Mouse (Mus musculus) hindbrain, embryonic 16.5 days (tissue): ENCODE data around the gene 1700011L22Rik. TPM values are rescaled to one million over a fixed set of nuclear protein-coding genes. Genes with fewer than 3 reads are reported as not detected.

Experiments used
- ATAC-seq: fragments of 200-750 bp; cut with Nextera tagmentation; 2 replicates; pipeline ENCODE4 v1.8.0; 2017; ENCODE audit warnings: moderate TSS enrichment, moderate library complexity
- H3K27ac ChIP-seq: fragments of 300-500 bp; sonication (generic); 2 replicates; pipeline ENCODE4 v1.5.1; 2014; ENCODE audit warnings: low read depth, mild to moderate bottlenecking, control low read depth, low read length, moderate library complexity
- H3K27me3 ChIP-seq: fragments of 300-500 bp; sonication (generic); replicated peaks from 2 replicates; pipeline ENCODE4 v1.6.1; 2014; ENCODE audit warnings: low read length; ENCODE audit not compliant: control insufficient read depth, insufficient read depth
- H3K36me3 ChIP-seq: fragments of 300-500 bp; sonication (generic); 2 replicates; pipeline ENCODE4 v1.6.1; 2014; ENCODE audit warnings: mild to moderate bottlenecking, low read length, moderate library complexity, mixed read lengths; ENCODE audit not compliant: control insufficient read depth, insufficient read depth
- H3K4me1 ChIP-seq: fragments of 300-500 bp; sonication (generic); 2 replicates; pipeline ENCODE4 v1.6.1; 2014; ENCODE audit warnings: low read depth, low read length; ENCODE audit not compliant: control insufficient read depth, insufficient read depth
- H3K4me2 ChIP-seq: fragments of 300-500 bp; sonication (generic); 2 replicates; pipeline ENCODE4 v1.6.1; 2014; ENCODE audit warnings: mild to moderate bottlenecking, low read length, control low read depth, moderate library complexity
- H3K4me3 ChIP-seq: fragments of 300-500 bp; sonication (generic); 2 replicates; pipeline ENCODE4 v1.5.1; 2014; ENCODE audit warnings: mild to moderate bottlenecking, low read length, control low read depth, moderate library complexity
- H3K9ac ChIP-seq: fragments of 300-500 bp; sonication (generic); 2 replicates; pipeline ENCODE4 v1.6.1; 2014; ENCODE audit warnings: low read depth, mild to moderate bottlenecking, control low read depth, low read length, moderate library complexity
- H3K9me3 ChIP-seq: fragments of 300-500 bp; sonication (generic); 2 replicates; pipeline ENCODE4 v1.6.1; 2014; ENCODE audit warnings: mild to moderate bottlenecking, low read length, moderate library complexity; ENCODE audit not compliant: control insufficient read depth
- WGBS: fragments of 180-500 bp; shearing (Covaris S2); extraction: QIAGEN DNeasy Blood & Tissue Kit; methylation state at CpG from one replicate; pipeline ENCODE4 v1.1.7; 2014; 5-methylcytosine and 5-hydroxymethylcytosine counted together
- polyA plus RNA-seq: library from polyadenylated mRNA; unstranded; fragments of >200 nt; fragmentation: Nextera tagmentation; extraction: Ambion mirVana; gene quantifications from 2 replicates; pipeline ENCODE4 v1.2.1, GENCODE M21; 2015

1700011L22Rik gene
- polyA plus RNA-seq, 1 experiment from 2014 or later = not detected

DNA sequence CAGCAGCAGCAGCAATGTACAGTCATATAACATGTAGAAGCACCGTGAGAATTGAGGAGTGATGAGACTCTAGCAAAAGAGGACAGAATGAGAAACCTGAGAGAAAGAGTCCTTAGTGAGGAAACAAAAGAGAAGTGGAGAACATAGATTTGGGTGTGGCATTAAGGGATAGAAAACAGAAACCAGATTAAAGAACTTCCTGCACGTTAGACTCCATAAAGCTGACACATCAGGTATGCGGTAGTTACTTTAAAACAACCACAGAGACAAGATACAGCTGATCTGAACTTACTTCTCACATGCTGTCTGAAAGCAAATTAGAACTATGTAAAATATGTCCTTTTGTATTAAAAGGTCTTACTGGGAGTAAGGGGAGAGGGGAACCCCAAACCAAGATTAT, 38.1 kb upstream of the 1700011L22Rik start:
- no peaks in the 10 kb centered on the region for H3K4me1 ChIP-seq
- H3K27me3 ChIP-seq = no peaks in the 10 kb centered on the region
- 90% methylated on average over 3 of the region's 3 CpGs for WGBS
- no peaks in the 10 kb centered on the region for H3K9me3 ChIP-seq
- peaks cover 3% of the 10 kb centered on the region; the same call in 1 of the 2 replicates for H3K36me3 ChIP-seq
- H3K9ac ChIP-seq = no peak overlapping the region
- H3K4me3 ChIP-seq = no peak overlapping the region
- no peak overlapping the region for H3K4me2 ChIP-seq
- ATAC-seq = no peak
- no peak overlapping the region for H3K27ac ChIP-seq

DNA sequence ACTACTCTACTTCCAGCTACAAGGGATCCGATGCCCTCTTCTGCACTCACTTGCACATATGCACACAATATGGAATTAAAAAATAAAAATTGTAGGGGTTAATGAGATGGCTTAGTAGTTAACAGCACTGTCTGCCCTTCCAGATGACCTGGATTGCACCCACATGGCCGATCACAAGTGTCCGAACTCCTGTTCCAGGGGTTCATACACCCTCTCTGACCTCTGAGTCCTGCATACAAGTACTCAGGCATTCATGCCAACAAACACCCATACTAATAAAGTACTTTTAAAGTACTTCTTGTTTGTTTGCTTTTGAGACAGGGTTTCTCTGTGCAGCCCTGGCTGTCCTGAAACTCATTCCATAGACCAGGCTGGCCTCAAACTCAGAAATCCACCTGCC, 36.3 kb upstream of the 1700011L22Rik start:
- Histone ChIP-seq H3K9me3 (no peaks in the 10 kb centered on the region), H3K4me3 (no peak overlapping the region), H3K27me3 (no peaks in the 10 kb centered on the region), H3K4me1 (no peaks in the 10 kb centered on the region), H3K36me3 (peaks cover 11% of the 10 kb centered on the region; the same call in 1 of the 2 replicates), H3K4me2 (no peak overlapping the region), H3K9ac (no peak overlapping the region), H3K27ac (no peak overlapping the region)
- 90% methylated on average over 3 of the region's 3 CpGs for WGBS
- no peak for ATAC-seq

DNA sequence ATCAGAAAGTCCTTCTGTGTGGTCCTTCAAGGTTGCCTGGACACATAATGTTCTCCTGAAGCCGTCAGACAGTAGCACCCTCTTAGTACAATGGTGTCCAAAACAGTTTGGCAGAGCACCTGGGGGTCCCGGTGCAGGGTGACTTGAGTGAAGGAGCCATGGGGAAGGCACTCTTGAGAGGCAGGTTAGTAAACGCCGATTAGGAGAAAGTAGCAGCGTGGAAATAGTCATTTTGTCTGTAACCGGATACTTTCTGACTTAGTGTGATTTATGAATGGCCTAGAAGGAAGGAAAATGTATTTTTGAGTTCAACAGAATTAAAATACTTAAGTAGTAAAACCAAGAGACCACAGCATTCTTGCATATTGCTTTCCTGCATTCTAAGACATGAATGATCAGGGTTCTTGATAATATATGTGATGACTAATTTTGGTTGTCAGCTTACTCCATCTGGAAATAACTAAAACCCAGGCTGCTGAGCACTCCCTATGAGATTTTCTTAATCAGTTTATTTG, 33.1 kb upstream of the 1700011L22Rik start:
- no peak overlapping the region for H3K4me2 ChIP-seq
- H3K36me3 ChIP-seq = peaks cover 13% of the 10 kb centered on the region; the same call in 1 of the 2 replicates
- H3K27me3 ChIP-seq = no peaks in the 10 kb centered on the region
- no peak for ATAC-seq
- H3K4me3 ChIP-seq = no peak overlapping the region
- 94% methylated on average over 6 of the region's 6 CpGs for WGBS
- H3K27ac ChIP-seq = no peak overlapping the region
- H3K9me3 ChIP-seq = no peaks in the 10 kb centered on the region
- H3K9ac ChIP-seq = no peak overlapping the region
- no peaks in the 10 kb centered on the region for H3K4me1 ChIP-seq

DNA sequence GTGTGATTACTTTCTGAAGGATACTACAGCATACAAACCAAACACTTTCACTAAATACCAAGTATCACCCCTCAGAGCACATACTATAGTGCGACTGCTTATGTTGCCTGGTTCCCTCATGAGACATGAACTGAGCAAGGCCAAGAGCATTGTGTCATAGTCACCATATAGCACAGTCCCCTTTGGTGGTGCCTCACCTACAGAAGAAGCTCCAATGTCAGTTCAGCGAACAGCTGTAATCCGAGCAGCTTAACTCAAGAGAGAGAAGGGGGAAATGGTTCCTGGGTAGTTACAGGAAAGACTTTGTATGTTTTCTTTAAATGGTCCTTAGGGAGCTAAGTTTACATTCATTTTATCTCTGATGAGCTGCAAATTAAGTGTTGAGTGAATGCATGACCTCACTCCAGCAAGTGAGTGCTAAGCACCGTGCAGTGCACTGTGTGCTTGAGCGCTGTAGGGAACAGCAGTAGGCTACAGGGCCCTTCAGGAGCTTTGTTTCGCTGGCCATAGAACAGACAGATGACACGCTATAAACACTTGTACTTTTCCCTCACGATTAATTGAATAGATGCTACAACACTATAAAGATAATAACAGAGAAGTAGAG, 29.0 kb upstream of the 1700011L22Rik start:
- H3K27ac ChIP-seq = no peak overlapping the region
- no peaks in the 10 kb centered on the region for H3K9me3 ChIP-seq
- 91% methylated on average over 8 of the region's 8 CpGs for WGBS
- H3K27me3 ChIP-seq = no peaks in the 10 kb centered on the region
- ATAC-seq = no peak
- no peaks in the 10 kb centered on the region for H3K4me1 ChIP-seq
- peaks cover 20% of the 10 kb centered on the region for H3K36me3 ChIP-seq
- H3K4me3 ChIP-seq = no peak overlapping the region
- no peak overlapping the region for H3K4me2 ChIP-seq
- H3K9ac ChIP-seq = no peak overlapping the region

DNA sequence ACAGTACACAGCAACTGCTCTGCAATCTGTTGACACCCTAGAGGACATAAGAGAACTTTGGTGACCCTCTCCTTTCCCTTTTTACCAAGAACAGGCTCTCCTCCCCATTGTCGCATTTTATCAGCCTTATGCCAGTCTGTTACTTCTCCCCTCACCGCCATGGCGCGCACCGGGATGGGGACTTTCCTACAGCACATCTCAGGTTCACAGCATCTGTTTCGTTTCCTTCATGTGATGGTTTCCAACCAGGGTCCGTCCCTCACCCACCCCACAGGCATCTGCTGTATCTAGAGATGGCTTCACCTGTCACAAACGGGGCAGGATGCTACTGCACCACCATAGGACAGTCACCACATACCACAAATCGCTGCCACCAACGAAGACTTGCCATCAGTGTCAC, 26.6 kb upstream of the 1700011L22Rik start:
- ATAC-seq = no peak
- Histone ChIP-seq H3K36me3 (peaks cover 20% of the 10 kb centered on the region), H3K9me3 (no peaks in the 10 kb centered on the region), H3K4me3 (no peak overlapping the region), H3K27me3 (no peaks in the 10 kb centered on the region), H3K9ac (no peak overlapping the region), H3K27ac (no peak overlapping the region), H3K4me2 (no peak overlapping the region), H3K4me1 (no peaks in the 10 kb centered on the region)
- WGBS = 96% methylated on average over 10 of the region's 10 CpGs

DNA sequence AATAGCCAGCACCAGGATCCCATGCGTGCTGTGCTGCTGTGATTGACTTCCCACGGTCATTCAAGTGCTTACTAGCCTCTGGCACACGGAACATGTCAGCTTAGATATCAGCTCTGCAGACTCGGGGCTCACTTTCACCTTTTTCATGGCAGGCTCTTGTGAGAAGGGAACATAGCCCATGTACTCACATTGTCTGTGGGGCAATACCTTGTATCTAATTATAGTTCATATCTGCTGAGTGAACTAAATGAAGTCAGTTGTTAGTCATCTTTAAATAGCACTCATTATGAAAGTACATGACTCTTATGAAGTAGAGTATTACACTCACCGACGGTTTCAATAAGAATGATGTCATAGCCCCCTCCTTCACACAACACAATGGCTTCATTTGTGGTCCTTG, 25.4 kb upstream of the 1700011L22Rik start:
- no peaks in the 10 kb centered on the region for H3K9me3 ChIP-seq
- 93% methylated on average over 6 of the region's 6 CpGs for WGBS
- H3K36me3 ChIP-seq = peaks cover 19% of the 10 kb centered on the region
- H3K27me3 ChIP-seq = no peaks in the 10 kb centered on the region
- H3K4me1 ChIP-seq = no peaks in the 10 kb centered on the region
- H3K4me2 ChIP-seq = no peak overlapping the region
- no peak for ATAC-seq
- no peak overlapping the region for H3K9ac ChIP-seq
- H3K4me3 ChIP-seq = no peak overlapping the region
- no peak overlapping the region for H3K27ac ChIP-seq

DNA sequence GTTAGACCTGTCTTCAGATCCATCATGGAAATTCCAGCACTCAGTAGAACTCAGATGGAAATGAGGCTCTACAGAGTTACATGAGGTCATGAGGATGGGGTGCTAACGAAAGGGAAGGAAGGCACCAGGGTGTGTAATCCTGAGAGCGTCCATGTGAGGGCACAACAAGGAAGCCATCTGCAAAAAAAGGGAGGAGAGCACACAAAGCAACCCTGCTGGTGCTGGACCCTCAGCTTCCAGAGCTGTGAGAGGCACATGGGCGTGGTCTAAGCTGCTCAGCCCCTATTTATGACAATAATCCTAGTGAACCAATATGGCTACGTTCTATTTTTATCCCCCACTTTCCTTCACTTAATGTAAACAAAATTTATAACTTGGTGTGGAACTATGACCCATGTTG, 24.3 kb upstream of the 1700011L22Rik start:
- no peak overlapping the region for H3K27ac ChIP-seq
- H3K36me3 ChIP-seq = peaks cover 22% of the 10 kb centered on the region
- 81% methylated on average over 4 of the region's 4 CpGs for WGBS

DNA sequence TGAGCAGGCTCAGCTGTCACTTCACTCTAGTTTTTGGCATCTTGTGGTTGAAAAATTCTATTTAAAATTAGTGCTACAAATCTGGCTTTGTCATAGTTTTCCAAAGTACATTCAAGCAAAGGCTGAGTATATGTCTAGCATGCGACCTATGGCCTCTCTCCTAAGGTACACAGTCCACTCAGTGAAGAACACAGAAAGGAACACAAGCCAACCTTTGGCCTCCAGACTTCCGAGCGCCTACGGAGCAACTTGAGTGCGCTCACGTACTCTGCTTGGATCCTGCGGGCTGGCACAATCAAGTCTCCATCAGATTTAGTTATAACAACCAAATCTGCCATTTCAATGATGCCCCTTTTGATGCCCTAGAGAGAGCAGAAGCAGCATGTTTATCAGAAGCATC, 20.6 kb upstream of the 1700011L22Rik start:
- H3K9ac ChIP-seq = no peak overlapping the region
- no peaks in the 10 kb centered on the region for H3K9me3 ChIP-seq
- no peak overlapping the region for H3K4me3 ChIP-seq
- no peak for ATAC-seq
- 98% methylated on average over 7 of the region's 7 CpGs for WGBS
- H3K27me3 ChIP-seq = no peaks in the 10 kb centered on the region
- H3K27ac ChIP-seq = no peak overlapping the region
- H3K4me2 ChIP-seq = no peak overlapping the region
- no peaks in the 10 kb centered on the region for H3K4me1 ChIP-seq
- H3K36me3 ChIP-seq = peaks cover 27% of the 10 kb centered on the region

More for the DNA sequence above, 24.3 kb upstream of the 1700011L22Rik start:
- H3K4me2 ChIP-seq = no peak overlapping the region
- no peak overlapping the region for H3K9ac ChIP-seq
- H3K27me3 ChIP-seq = no peaks in the 10 kb centered on the region
- no peaks in the 10 kb centered on the region for H3K4me1 ChIP-seq
- no peak for ATAC-seq
- no peak overlapping the region for H3K4me3 ChIP-seq
- H3K9me3 ChIP-seq = no peaks in the 10 kb centered on the region

DNA sequence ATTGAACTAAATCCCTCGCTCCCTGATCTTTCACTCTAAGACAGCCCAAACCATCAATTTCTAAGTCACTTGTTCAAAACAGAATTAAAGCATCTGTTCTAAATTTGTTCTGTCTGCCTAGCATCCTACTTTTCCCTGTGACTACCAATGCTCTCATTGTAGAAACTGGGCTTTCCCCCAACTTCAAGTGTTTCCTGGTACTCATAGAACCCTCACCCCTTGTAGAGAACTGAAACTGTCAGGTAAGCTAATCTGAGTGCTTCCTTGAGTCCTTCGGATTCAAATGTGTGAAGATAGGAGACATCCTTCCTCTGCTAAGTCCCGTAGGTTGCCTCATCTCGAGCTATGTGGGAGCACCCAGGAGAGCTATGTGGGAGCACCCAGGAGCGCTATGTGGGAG, 13.6 kb upstream of the 1700011L22Rik start:
- no peak overlapping the region for H3K27ac ChIP-seq
- no peaks in the 10 kb centered on the region for H3K9me3 ChIP-seq
- no peak overlapping the region for H3K9ac ChIP-seq

More for the DNA sequence above, 13.6 kb upstream of the 1700011L22Rik start:
- 93% methylated on average over 5 of the region's 5 CpGs for WGBS
- peaks cover under 1% of the 10 kb centered on the region; the same call in 1 of the 2 replicates for H3K36me3 ChIP-seq
- H3K4me2 ChIP-seq = no peak overlapping the region
- no peaks in the 10 kb centered on the region for H3K4me1 ChIP-seq
- no peak for ATAC-seq
- no peak overlapping the region for H3K4me3 ChIP-seq
- H3K27me3 ChIP-seq = no peaks in the 10 kb centered on the region
